Mouse (Mus musculus): Measurements from ENCODE around the gene Coq4. TPM values are rescaled to one million over a fixed set of nuclear protein-coding genes. Genes with fewer than 3 reads are reported as not detected.

Coq4 gene
- total RNA-seq, 2 experiments from 2014 or later, result 34.2 to 38.6 TPM

DNA sequence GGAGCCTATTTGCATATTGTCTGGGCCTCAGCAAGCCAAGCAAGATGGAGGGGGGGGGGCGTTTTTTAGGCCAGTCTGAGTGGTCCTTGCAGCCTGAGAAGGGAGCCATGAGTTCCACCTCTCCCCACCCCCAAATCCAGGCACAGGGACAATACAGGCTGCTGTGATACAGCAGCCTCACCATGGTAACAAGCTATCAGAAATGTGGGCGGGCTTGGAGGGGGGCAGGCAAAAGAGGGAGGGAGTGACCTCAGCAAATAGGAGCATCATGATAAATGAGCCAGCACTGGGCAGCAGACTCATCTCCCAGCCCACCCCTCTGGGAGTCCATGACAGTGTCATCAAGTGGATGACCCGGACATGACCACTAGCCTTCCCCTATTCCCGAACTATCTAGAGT is 52.2 kb downstream of the Coq4 start:
- DNase-seq (ENCODE audit: extremely low spot score in 1 of 2, low spot score in 2 of 2), result no peak
- intact Hi-C loops (cut with DNase I), result no loop called here

- peak in 1 of 2 experiments; percentile 55 for DNase-seq (ENCODE audit: extremely low spot score in 1 of 2, low spot score in 2 of 2)
Measured at GRCm38 (mm10) chr2:29843231-29844105, 56.2 kb downstream of the Coq4 start.

GRCm38 (mm10) chr2:29844115-29844514 is 56.8 kb downstream of the Coq4 start:
- intact Hi-C loops (cut with DNase I), result no loop called here

More at GRCm38 (mm10) chr2:29843231-29844105, 56.2 kb downstream of the Coq4 start:
- intact Hi-C loops (cut with DNase I), result no loop called here

DNA sequence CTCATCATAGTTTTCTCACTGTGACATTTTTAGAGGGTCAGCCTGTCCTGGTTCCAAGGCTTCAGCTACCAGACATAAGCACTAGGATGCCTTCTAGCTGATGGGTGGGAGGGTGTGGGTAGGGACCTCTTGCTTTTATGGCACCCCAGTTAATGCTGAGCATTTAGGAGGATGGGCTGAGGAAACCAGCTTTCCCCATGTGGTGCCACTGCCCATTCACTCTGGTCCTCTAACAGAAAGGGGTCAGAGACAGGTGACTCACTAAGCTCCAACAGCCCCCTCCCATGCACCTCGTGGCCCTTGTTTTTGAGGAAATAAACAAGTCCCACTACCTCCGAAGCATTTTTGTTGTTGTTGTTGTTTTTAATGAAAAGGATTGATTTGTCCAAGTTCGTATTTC is 57.4 kb downstream of the Coq4 start:
- intact Hi-C loops (cut with DNase I), result no loop called here
- DNase-seq (ENCODE audit: extremely low spot score in 1 of 2, low spot score in 2 of 2), result no peak

More at GRCm38 (mm10) chr2:29844115-29844514, 56.8 kb downstream of the Coq4 start:
- DNase-seq (ENCODE audit: extremely low spot score in 1 of 2, low spot score in 2 of 2), result no peak

DNA sequence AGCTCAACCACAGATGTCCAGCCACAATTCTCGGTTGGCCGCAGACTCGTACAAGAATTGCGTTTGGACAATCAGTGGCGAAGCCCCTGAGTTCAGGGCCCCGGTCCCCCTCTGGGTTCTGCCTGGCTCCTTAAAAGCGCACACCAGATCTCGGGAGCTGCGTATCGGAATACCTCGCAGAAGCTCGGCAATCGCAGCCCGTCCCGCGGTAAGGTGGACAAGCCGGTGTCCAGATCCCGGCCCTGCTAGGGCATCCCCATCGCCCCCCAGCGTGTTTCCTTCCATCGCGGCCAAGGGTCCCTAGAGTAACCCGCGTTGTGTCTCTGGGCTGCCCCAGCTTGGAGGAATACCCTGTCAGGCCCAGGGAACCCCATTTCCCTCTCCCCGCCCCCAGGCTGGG is 58.3 kb downstream of the Coq4 start:
- intact Hi-C loops (cut with DNase I), result no loop called here
- peak in 1 of 2 experiments; percentile 20 for DNase-seq (ENCODE audit: extremely low spot score in 1 of 2, low spot score in 2 of 2)

DNA sequence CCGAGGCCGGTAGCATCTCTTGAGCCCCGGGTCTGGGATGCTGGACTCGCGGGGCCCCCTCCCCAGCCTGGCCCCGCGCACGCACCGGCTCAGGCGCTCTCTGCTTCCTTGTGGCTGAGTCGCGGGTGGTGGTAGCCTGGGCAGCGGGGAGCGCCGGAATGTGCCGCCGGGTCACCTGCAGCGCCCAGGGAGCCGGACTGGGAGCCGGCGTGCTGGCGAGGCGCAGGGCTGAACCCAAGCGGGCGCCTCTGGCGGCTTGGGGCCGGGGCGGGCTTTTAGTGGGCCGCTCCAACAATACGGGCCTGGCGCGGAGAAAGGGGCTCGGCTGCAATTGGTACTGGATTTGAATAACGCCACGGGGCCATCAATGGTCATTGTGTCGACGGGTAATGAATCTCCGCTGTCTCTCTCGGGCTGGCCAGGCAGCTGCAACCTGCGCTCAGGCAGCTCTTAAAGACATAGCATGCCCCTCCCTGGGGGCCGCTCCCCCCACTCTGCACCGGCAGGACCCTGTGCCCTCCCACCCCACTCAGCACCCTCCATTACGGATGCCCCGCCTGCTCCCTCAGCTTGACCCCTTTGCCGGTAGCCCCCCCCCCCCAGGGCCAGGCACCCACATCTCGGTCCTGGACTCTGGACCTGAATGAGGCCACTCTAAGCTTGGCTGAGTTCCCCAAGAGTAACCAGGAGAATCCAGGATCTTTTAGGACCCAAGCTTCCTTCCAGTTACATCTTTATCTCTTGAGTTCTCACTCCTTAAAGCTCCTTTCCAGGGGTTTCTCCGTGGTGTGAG is 59.0 kb downstream of the Coq4 start:
- DNase-seq (ENCODE audit: extremely low spot score in 1 of 2, low spot score in 2 of 2), result peak in 1 of 2 experiments; percentile 57
- intact Hi-C loops (cut with DNase I), result no loop called here

DNA sequence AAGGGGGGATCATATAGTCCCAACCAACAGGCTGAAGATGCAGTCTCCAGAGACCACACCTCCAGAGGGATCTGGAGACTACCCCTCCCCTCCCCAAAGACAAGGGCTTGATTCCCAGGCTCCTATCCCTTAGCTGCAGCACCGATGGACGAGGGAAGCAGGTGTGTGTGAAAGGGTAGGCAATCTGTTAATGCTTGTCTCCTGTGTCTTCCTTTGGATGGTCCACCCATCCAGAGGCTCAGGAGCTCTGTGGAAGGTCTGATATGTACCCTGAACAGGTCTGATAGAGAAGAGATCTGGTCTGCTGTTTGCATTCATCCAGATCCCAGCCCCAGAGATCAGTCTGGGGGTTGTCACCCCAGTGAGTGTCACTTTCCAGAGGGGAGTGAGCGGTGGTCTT is 59.6 kb downstream of the Coq4 start:
- intact Hi-C loops (cut with DNase I), result no loop called here

More for the DNA sequence above, 59.6 kb downstream of the Coq4 start:
- no peak for DNase-seq (ENCODE audit: extremely low spot score in 1 of 2, low spot score in 2 of 2)

Small RNA genes lying within 50 kb of the gene (microRNA-seq; reads per million reads assigned to microRNA genes)
- not detected for gene Mir219a-2
- not detected for gene Mir219b

Other genes with a start within 250 kb of the Coq4 start
- gene Rapgef1, start 167.8 kb upstream of the Coq4 start, total RNA-seq (2021), result 100 to 1,000 TPM; 126 to 127 TPM
- 1 to 10 TPM; 2.5 to 2.8 TPM for gene Gm13420, start 35.8 kb upstream of the Coq4 start, total RNA-seq (2021)
- not detected for gene Gm13547, start 28.2 kb upstream of the Coq4 start, total RNA-seq (2021)
- 10 to 100 TPM; 45.9 to 57.2 TPM for gene Trub2, start 1.0 kb downstream of the Coq4 start, total RNA-seq (2021)
- 10 to 100 TPM; 96.5 to 100.0 TPM for gene Slc27a4, start 15.1 kb downstream of the Coq4 start, total RNA-seq (2021)
- 10 to 100 TPM; 54.7 to 61.8 TPM for gene Urm1, start 32.6 kb downstream of the Coq4 start, total RNA-seq (2021)
- 10 to 100 TPM; 13.2 to 13.4 TPM for gene Cercam, start 81.7 kb downstream of the Coq4 start, total RNA-seq (2021)
- 100 to 1,000 TPM; 106 to 118 TPM for gene Odf2, start 101.7 kb downstream of the Coq4 start, total RNA-seq (2021)
- 10 to 100 TPM; 40.8 to 46.6 TPM for gene Gle1, start 147.9 kb downstream of the Coq4 start, total RNA-seq (2021)
- 1,000 to 10,000 TPM; 1,035 to 1,062 TPM for gene Sptan1, start 178.1 kb downstream of the Coq4 start, total RNA-seq (2021)